Mouse (Mus musculus): ENCODE measurements around the gene Cdkn1b.

DNA sequence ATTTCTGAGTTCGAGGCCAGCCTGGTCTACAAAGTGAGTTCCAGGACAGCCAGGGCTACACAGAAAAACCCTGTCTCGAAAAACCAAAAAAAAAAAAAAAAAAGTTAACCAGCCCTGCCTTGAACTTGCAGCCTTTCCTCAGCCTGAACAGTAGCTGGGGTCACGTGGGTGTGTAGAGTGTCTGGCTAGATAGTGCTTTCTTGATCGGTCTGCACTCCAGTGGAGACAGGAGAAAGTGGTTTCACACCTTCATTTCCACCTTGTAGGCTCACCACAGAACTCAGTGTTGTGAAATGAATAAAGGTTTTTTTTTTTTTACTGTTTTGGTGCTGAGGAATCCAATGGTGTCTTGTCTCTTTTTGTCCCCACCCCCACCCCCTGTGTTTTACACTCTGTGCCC lies 16.8 kb upstream of the Cdkn1b start:
- TF ChIP-seq CTCF (IDR thresholded peaks at IDR 0.05; ENCODE audit: low read depth, low read length): no peak
- no peak for TF ChIP-seq POLR2A (IDR thresholded peaks at IDR 0.05; ENCODE audit: borderline replicate concordance, low read depth, low read length)

Measured in bone marrow macrophage, adult 2 months (primary cell).